In the genomic region with DNA sequence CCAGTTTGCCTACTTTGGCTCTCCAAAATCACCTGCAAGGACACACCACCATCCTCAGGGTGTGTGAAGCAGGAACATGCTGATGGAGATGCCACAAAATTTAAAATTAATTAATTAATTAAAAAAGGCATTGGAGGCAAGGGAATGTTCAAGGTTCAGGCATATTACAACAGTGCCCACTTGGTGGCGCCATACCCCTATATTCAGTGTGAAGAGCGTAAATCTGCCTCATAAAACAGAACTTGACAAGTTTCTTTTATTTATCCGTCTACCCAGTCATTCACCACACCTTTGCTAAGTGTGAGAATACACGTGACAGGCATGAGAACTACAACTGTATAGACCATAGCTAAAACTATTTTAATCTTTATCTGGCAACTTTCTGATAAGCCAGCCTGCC, we compare ENCODE assay signal across 8 mouse cellular contexts.
DNase-seq lines count a peak whose midpoint lies in the region; ATAC-seq lines count a peak whose summit lies in the region.

No protein-coding gene starts in this region.

- no peaks in the 10 kb centered on the region for H3K9me3 ChIP-seq in kidney, embryonic 15.5 days (replicated peaks)

- no peak overlapping the region for H3K9ac ChIP-seq in kidney, embryonic 15.5 days

- H3K4me1 ChIP-seq in kidney, embryonic 15.5 days, result no peaks in the 10 kb centered on the region

- 21% methylated on average over 4 of the region's 4 CpGs for WGBS in kidney, embryonic 15.5 days

- no peaks in the 10 kb centered on the region for H3K36me3 ChIP-seq in kidney, embryonic 15.5 days

- H3K27ac ChIP-seq in kidney, embryonic 15.5 days, result no peak overlapping the region

- intact Hi-C loops in left cerebral cortex, postnatal 10 days (cut with DNase I), result loop anchor here (5.0 kb wide), 1 partner anchor 194 kb away; no protein-coding TSS in a partner anchor

- ATAC-seq in kidney, embryonic 15.5 days (replicated peaks; ENCODE audit: low FRiP score), result no peak

- no peak overlapping the region for H3K4me3 ChIP-seq in kidney, embryonic 15.5 days (replicated peaks)

- no peak overlapping the region for H3K4me2 ChIP-seq in kidney, embryonic 15.5 days

- H3K27me3 ChIP-seq in kidney, embryonic 15.5 days, result no peaks in the 10 kb centered on the region

- peak; percentile 46 for DNase-seq in kidney, adult 18-20 months
- peak; percentile 10 for DNase-seq in MN1 (ENCODE audit: low spot score)
- DNase-seq in cerebellum, adult 8-10 months, result peak; percentile 35
- peak; percentile 43 to 56 for DNase-seq in frontal cortex, postnatal 25 days (ENCODE audit: low spot score in 2 of 2)
- peak; percentile 36 to 55 for DNase-seq in left cerebral cortex, postnatal 10 days (ENCODE audit: extremely low spot score in 1 of 2, low spot score in 2 of 2)
- DNase-seq in retina, adult 2 months (ENCODE audit: low read depth, low spot score), result peak; percentile 20
- DNase-seq in gastrocnemius, adult 8-10 months (ENCODE audit: low spot score in 2 of 2), result no peak

Comparison
In these comparisons a context has a peak if more than half of its experiments do, and no peak if none do; other contexts are left out.
1. DNase-seq: peak in kidney, adult 18-20 months (single experiment), MN1 (single experiment), cerebellum, adult 8-10 months (single experiment), frontal cortex, postnatal 25 days (2 of 2), left cerebral cortex, postnatal 10 days (2 of 2) and retina, adult 2 months (single experiment); none in gastrocnemius, adult 8-10 months (0 of 2).